Mouse (Mus musculus): ENCODE data around the gene Thrb. TPM values are rescaled to one million over a fixed set of nuclear protein-coding genes. Genes with fewer than 3 reads are reported as not detected.

Thrb gene
- polyA plus RNA-seq, 2 experiments = 0.86 to 2.5 TPM

DNA sequence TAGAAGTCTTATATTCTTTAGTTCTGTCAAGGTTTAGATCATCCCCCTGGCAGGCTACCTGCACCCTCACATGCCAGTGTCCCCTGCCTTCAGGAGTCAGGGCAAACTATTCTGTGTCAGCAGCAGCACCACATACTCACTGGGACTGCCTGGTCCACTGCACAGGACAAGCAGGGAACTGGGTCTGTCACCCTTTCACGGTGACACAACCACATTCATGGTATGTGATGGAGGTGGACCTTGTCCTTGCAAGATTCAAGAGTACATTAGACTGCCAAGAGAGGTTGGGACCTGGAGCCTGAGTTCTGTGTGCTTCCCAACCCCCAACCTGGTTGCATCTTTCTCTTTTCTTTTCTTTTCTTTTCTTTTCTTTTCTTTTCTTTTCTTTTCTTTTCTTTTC lies 24.8 kb downstream of the Thrb start:
- Histone ChIP-seq H3K9ac (replicated peaks) (no peak overlapping the region), H3K27ac (no peak overlapping the region), H3K9me3 (ENCODE audit: control insufficient read depth, low read length) (no peaks in the 10 kb centered on the region), H3K36me3 (replicated peaks; ENCODE audit: control insufficient read depth, insufficient read depth, low read depth) (no peaks in the 10 kb centered on the region), H3K4me1 (replicated peaks; ENCODE audit: control insufficient read depth in 2 of 2, insufficient read depth in 2 of 2, low read length in 1 of 2) (no peaks in the 10 kb centered on the region), H3K27me3 (ENCODE audit: control insufficient read depth, insufficient read depth, low read length) (no peaks in the 10 kb centered on the region), H3K4me2 (ENCODE audit: low read depth) (no peak overlapping the region), H3K4me3 (ENCODE audit: insufficient read depth in 1 of 2, low read depth in 2 of 2, low read length in 2 of 2) (no peak overlapping the region)
- ATAC-seq (ENCODE audit: insufficient read depth) (no peak), DNase-seq (ENCODE audit: low read depth in 3 of 3, low spot score in 3 of 3) (no peak)
- 35% methylated on average over 1 of the region's 1 CpGs for WGBS (ENCODE audit: insufficient replicate concordance)
- TF ChIP-seq CTCF (IDR thresholded peaks at IDR 0.05; ENCODE audit: low read depth) (no peak), EP300 (IDR thresholded peaks at IDR 0.05; ENCODE audit: low read depth) (no peak)

DNA sequence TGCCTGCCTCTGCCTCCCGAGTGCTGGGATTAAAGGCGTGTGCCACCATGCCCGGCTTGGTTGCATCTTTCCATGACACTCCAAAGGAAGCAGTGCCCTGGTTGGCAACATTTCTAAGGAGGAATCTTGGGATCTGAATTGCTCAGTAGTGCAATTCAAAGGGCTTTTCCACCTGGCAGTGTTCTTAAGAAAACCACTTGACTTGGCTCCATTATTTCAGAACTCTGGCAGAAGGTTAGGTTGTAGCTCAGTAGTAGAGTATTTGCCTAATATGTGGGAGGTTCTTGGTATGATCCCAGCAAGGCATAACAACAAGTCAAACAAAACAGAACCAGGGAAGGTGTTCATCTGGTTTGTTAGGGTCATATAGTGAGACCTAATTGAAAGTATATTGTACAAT lies 25.4 kb downstream of the Thrb start:
- H3K27ac ChIP-seq = no peak overlapping the region
- H3K36me3 ChIP-seq (replicated peaks; ENCODE audit: control insufficient read depth, insufficient read depth, low read depth) = no peaks in the 10 kb centered on the region
- H3K27me3 ChIP-seq (ENCODE audit: control insufficient read depth, insufficient read depth, low read length) = no peaks in the 10 kb centered on the region
- no peak overlapping the region for H3K9ac ChIP-seq (replicated peaks)
- no peak overlapping the region for H3K4me3 ChIP-seq (ENCODE audit: insufficient read depth in 1 of 2, low read depth in 2 of 2, low read length in 2 of 2)
- no peak for ATAC-seq (ENCODE audit: insufficient read depth)
- no peak for TF ChIP-seq EP300 (IDR thresholded peaks at IDR 0.05; ENCODE audit: low read depth)
- no peak for TF ChIP-seq CTCF (IDR thresholded peaks at IDR 0.05; ENCODE audit: low read depth)
- no peak overlapping the region for H3K4me2 ChIP-seq (ENCODE audit: low read depth)
- WGBS (ENCODE audit: insufficient replicate concordance) = 71% methylated on average over 3 of the region's 3 CpGs
- no peak for DNase-seq (ENCODE audit: low read depth in 3 of 3, low spot score in 3 of 3)
- H3K4me1 ChIP-seq (replicated peaks; ENCODE audit: control insufficient read depth in 2 of 2, insufficient read depth in 2 of 2, low read length in 1 of 2) = no peaks in the 10 kb centered on the region
- H3K9me3 ChIP-seq (ENCODE audit: control insufficient read depth, low read length) = no peaks in the 10 kb centered on the region

DNA sequence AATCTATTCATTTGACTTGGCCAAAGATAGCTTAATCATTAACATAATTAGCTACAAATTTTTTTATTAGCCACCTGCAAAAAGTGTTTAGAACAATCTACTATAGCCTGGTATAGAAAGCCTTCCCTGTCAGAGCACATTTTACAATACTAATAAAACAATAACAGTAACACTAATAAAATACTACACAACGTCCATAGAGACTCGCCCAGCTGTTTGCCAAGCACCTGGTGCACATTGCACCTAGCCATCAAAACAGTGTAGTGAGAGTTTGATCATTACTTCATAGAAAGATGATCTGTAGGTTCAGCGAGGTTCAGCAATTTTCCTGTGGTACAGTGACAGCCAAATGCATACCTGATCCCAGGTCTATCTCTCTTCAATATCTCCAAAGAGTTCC lies 26.9 kb downstream of the Thrb start:
- DNase-seq (ENCODE audit: low read depth in 3 of 3, low spot score in 3 of 3) (no peak), ATAC-seq (ENCODE audit: insufficient read depth) (no peak)
- Histone ChIP-seq H3K4me2 (ENCODE audit: low read depth) (no peak overlapping the region), H3K4me3 (ENCODE audit: insufficient read depth in 1 of 2, low read depth in 2 of 2, low read length in 2 of 2) (no peak overlapping the region), H3K9me3 (ENCODE audit: control insufficient read depth, low read length) (no peaks in the 10 kb centered on the region), H3K36me3 (replicated peaks; ENCODE audit: control insufficient read depth, insufficient read depth, low read depth) (no peaks in the 10 kb centered on the region), H3K27me3 (ENCODE audit: control insufficient read depth, insufficient read depth, low read length) (no peaks in the 10 kb centered on the region), H3K27ac (no peak overlapping the region), H3K4me1 (replicated peaks; ENCODE audit: control insufficient read depth in 2 of 2, insufficient read depth in 2 of 2, low read length in 1 of 2) (no peaks in the 10 kb centered on the region), H3K9ac (replicated peaks) (no peak overlapping the region)
- 41% methylated on average over 3 of the region's 3 CpGs for WGBS (ENCODE audit: insufficient replicate concordance)
- TF ChIP-seq CTCF (IDR thresholded peaks at IDR 0.05; ENCODE audit: low read depth) = no peak
- TF ChIP-seq EP300 (IDR thresholded peaks at IDR 0.05; ENCODE audit: low read depth) = no peak

DNA sequence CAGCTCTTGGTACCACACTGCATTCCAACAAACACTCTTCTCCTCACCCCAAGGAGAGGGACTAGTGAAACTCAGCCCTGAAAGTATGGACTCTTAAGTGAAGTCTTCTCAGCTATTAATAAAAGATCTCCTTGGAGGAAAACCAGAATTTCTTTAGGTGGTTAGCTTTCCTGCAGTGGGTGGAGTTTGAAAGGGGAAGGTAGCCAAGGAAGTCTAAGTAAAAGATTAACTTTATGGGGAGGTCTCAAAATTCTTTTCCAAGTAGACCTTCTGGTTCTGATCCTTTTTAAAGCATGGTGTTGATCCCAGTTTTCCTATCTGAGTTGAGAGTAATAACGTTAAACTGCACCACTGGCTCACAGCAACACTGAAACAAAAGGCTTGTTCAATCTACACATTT lies 31.2 kb downstream of the Thrb start:
- Histone ChIP-seq H3K4me1 (replicated peaks; ENCODE audit: control insufficient read depth in 2 of 2, insufficient read depth in 2 of 2, low read length in 1 of 2) (no peaks in the 10 kb centered on the region; a peak in 1 of 4 replicates), H3K36me3 (replicated peaks; ENCODE audit: control insufficient read depth, insufficient read depth, low read depth) (no peaks in the 10 kb centered on the region), H3K4me3 (ENCODE audit: insufficient read depth in 1 of 2, low read depth in 2 of 2, low read length in 2 of 2) (no peak overlapping the region), H3K27me3 (ENCODE audit: control insufficient read depth, insufficient read depth, low read length) (no peaks in the 10 kb centered on the region), H3K4me2 (ENCODE audit: low read depth) (no peak overlapping the region), H3K9ac (replicated peaks) (no peak overlapping the region), H3K27ac (no peak overlapping the region), H3K9me3 (ENCODE audit: control insufficient read depth, low read length) (no peaks in the 10 kb centered on the region)
- DNase-seq (ENCODE audit: low read depth in 3 of 3, low spot score in 3 of 3) (no peak), ATAC-seq (ENCODE audit: insufficient read depth) (no peak)
- TF ChIP-seq EP300 (IDR thresholded peaks at IDR 0.05; ENCODE audit: low read depth) (no peak), CTCF (IDR thresholded peaks at IDR 0.05; ENCODE audit: low read depth) (no peak)
- WGBS (ENCODE audit: insufficient replicate concordance) = 53% methylated on average over 1 of the region's 1 CpGs

DNA sequence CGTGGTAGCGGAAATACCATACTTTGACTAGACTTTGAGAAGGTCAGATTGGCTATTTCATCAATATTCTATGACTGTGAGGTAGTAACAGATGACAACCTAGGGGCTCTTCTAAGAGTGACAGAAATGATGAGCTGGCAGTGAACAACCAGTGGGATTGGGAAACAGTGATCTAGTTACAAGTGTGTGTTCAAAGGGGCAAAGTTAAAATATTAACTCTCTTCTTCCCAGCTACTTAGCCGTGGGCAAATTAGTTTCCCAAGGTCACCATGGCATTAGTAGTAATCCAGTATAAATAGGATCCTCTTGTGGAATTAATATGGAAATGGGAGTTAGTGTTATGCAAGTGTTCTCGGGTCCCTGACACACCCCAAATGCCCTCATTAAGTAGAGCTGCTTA lies 35.5 kb downstream of the Thrb start:
- Histone ChIP-seq H3K4me1 (replicated peaks; ENCODE audit: control insufficient read depth in 2 of 2, insufficient read depth in 2 of 2, low read length in 1 of 2) (peaks cover 0 to 2% of the 10 kb centered on the region in 2 experiments; a peak in 1 of 4 replicates), H3K36me3 (replicated peaks; ENCODE audit: control insufficient read depth, insufficient read depth, low read depth) (no peaks in the 10 kb centered on the region), H3K9ac (replicated peaks) (no peak overlapping the region), H3K4me3 (ENCODE audit: insufficient read depth in 1 of 2, low read depth in 2 of 2, low read length in 2 of 2) (no peak overlapping the region), H3K27me3 (ENCODE audit: control insufficient read depth, insufficient read depth, low read length) (no peaks in the 10 kb centered on the region), H3K4me2 (ENCODE audit: low read depth) (no peak overlapping the region), H3K27ac (no peak overlapping the region), H3K9me3 (ENCODE audit: control insufficient read depth, low read length) (no peaks in the 10 kb centered on the region)
- DNase-seq (ENCODE audit: low read depth in 3 of 3, low spot score in 3 of 3) (no peak), ATAC-seq (ENCODE audit: insufficient read depth) (no peak)
- TF ChIP-seq EP300 (IDR thresholded peaks at IDR 0.05; ENCODE audit: low read depth) (no peak), CTCF (IDR thresholded peaks at IDR 0.05; ENCODE audit: low read depth) (no peak)
- 56% methylated on average over 4 of the region's 4 CpGs for WGBS (ENCODE audit: insufficient replicate concordance)

Measured in liver, embryonic 14.5 days (tissue).